Mouse (Mus musculus) lung, postnatal 36 days (tissue): Measurements from ENCODE around the gene Nt5e.
A peak's percentile ranks its signal among the peaks of the same experiment; 100 is the strongest.

Experiments used
- DNase-seq: peaks from one replicate; pipeline ENCODE4 v3.0.0; 2022; ENCODE audit warnings: mixed read lengths

Nt5e gene

GRCm38 (mm10) chr9:88348623-88349022 is 21.6 kb downstream of the Nt5e start:
- no peak for DNase-seq

GRCm38 (mm10) chr9:88350317-88350716 is 23.3 kb downstream of the Nt5e start:
- peak; percentile 47 for DNase-seq

GRCm38 (mm10) chr9:88351163-88351562 is 24.2 kb downstream of the Nt5e start:
- no peak for DNase-seq

GRCm38 (mm10) chr9:88352741-88353140 is 25.7 kb downstream of the Nt5e start:
- DNase-seq, result no peak

GRCm38 (mm10) chr9:88353459-88353858 is 26.5 kb downstream of the Nt5e start:
- no peak for DNase-seq

- no peak for DNase-seq
Measured at GRCm38 (mm10) chr9:88357173-88357572, 30.2 kb downstream of the Nt5e start.

GRCm38 (mm10) chr9:88359140-88359539 is 32.1 kb downstream of the Nt5e start:
- DNase-seq, result no peak

- peak; percentile 63 for DNase-seq
Measured at GRCm38 (mm10) chr9:88361211-88361909, 34.4 kb downstream of the Nt5e start.

GRCm38 (mm10) chr9:88362055-88362850 is 35.3 kb downstream of the Nt5e start:
- DNase-seq, result no peak

GRCm38 (mm10) chr9:88363102-88363501 is 36.1 kb downstream of the Nt5e start:
- no peak for DNase-seq

GRCm38 (mm10) chr9:88366308-88366707 is 39.3 kb downstream of the Nt5e start:
- DNase-seq, result no peak

- DNase-seq, result no peak
Measured at GRCm38 (mm10) chr9:88366819-88367218, 39.8 kb downstream of the Nt5e start.

GRCm38 (mm10) chr9:88367322-88367721 is 40.3 kb downstream of the Nt5e start:
- DNase-seq, result no peak

- no peak for DNase-seq
Measured at GRCm38 (mm10) chr9:88367751-88368150, 40.8 kb downstream of the Nt5e start.

GRCm38 (mm10) chr9:88368476-88368875 is 41.5 kb downstream of the Nt5e start:
- no peak for DNase-seq

- no peak for DNase-seq
Measured at GRCm38 (mm10) chr9:88369666-88370065, 42.7 kb downstream of the Nt5e start.

GRCm38 (mm10) chr9:88371201-88371600 is 44.2 kb downstream of the Nt5e start:
- no peak for DNase-seq

- DNase-seq, result no peak
Measured at GRCm38 (mm10) chr9:88373001-88373400, 46.0 kb downstream of the Nt5e start.

- DNase-seq, result no peak
Measured at GRCm38 (mm10) chr9:88377483-88377882, 50.5 kb downstream of the Nt5e start.

GRCm38 (mm10) chr9:88379057-88379456 is 52.1 kb downstream of the Nt5e start:
- DNase-seq, result no peak

- peak; percentile 6 for DNase-seq
Measured at GRCm38 (mm10) chr9:88380076-88380475, 53.1 kb downstream of the Nt5e start.

GRCm38 (mm10) chr9:88380542-88380941 is 53.5 kb downstream of the Nt5e start:
- no peak for DNase-seq

- no peak for DNase-seq
Measured at GRCm38 (mm10) chr9:88388826-88389225, 61.8 kb downstream of the Nt5e start.

GRCm38 (mm10) chr9:88394852-88395251 is 67.9 kb downstream of the Nt5e start:
- DNase-seq, result no peak
